Mouse (Mus musculus) layer of hippocampus, postnatal 25 days (tissue): ENCODE results near the gene Chmp6. TPM values are rescaled to one million over a fixed set of nuclear protein-coding genes. Genes with fewer than 3 reads are reported as not detected.

Experiments
- DNase-seq, 2 experiments: peaks; one replicate each; pipeline ENCODE4 v3.0.0; 2022; ENCODE audit warnings: mixed read lengths in 2 of 2, low spot score in 1 of 2; ENCODE audit errors: extremely low spot score in 1 of 2
- total RNA-seq, 2 experiments: library from RNA; stranded (reverse); gene quantifications; 2 replicates each; pipeline ENCODE4 v1.2.3; 2021

The Chmp6 gene
- total RNA-seq, 2 experiments from 2014 or later = 38.0 to 39.7 TPM

DNA sequence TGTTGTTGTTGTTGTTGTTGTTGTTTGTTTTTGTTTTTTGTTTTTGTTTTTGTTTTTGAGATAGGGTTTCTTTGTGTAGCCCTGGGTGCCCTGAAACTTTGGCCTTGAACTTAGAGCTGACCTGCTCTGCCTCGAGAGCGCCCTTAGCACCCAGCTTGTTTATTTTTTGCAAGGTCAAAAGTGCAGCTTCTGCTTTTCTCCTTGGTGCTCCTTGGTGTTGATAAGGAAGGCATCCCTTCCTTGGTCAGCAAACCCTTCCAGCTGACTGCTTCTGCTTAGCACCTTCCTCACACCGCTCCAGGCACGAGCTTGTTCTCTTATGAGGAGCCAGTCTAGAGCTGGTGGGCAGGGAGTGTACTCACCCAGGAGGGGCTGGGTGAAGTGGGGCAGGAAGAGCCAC is 41.0 kb downstream of the Chmp6 start:
- no peak for DNase-seq

DNA sequence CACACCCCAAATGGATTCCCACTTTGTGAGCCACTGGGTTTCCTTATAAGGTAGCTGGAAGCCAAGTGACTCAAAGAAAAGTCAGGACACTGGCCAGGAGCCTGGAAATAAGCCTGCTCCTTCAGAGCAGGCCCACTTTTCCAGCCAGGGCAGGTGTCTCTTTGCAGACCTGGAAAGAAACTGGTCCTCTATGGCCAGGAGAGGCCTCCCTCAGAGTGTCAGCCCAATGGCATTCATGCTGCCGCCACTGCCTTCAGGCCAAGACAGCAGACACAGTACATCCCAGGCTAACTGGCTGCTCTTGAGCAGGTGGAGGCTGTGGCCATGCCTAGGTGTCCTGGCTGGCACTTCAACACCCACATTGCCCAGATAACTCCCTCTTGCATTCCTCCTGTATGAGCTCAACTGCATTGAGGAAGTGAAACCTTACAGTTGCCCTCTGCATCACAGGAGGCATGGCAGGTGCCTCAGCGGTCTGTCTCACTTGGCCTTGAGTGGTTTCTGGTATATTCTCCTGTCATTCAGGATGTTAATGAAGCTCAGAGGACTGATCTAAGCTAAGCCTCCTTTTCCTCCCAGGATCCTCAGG is 41.6 kb downstream of the Chmp6 start:
- no peak for DNase-seq

DNA sequence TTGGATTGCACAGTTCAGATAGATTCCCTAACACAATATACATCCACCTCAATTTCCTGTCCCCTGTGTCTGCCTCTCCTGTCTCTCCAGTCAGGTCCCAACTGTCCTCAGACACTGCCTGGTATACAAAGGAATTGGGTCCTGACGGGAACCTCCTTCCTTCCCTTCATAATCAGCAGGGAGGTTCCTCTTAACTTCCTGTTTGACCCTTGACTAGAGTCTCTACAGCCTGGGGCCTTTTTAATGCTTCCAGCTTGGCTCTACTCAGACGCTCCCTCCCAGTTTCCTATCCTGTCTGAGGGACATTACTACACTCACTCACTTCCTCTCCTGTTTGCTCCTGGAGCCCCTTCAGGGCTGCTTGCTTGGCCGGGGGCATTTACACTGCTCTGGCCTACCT is 42.2 kb downstream of the Chmp6 start:
- no peak for DNase-seq

- no peak for DNase-seq
Measured at GRCm38 (mm10) chr11:119956590-119956989, 43.3 kb downstream of the Chmp6 start.

- no peak for DNase-seq
Measured at GRCm38 (mm10) chr11:119958856-119959255, 45.6 kb downstream of the Chmp6 start.

DNA sequence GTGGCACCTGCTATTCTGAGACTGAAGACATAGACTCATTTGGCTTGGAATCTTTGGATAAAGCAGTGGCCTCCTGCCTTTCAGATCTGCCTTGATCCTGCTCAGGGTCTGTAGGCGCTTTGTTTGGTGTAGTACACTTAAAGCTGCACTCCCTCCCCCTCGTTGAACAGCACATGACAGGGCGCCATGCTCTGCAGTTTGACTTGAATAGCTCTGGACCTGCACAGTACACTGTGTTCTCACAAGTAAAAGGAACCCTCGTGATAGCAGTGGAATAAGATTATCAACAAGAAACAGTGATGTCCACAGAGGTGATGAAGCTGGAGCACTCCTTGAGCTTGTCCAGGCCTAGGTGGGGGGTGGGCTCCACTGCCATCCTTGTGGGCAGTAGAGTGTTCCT is 46.5 kb downstream of the Chmp6 start:
- no peak for DNase-seq

- no peak for DNase-seq
Measured at GRCm38 (mm10) chr11:119960671-119961070, 47.4 kb downstream of the Chmp6 start.

GRCm38 (mm10) chr11:119961511-119961910 is 48.3 kb downstream of the Chmp6 start:
- no peak for DNase-seq

GRCm38 (mm10) chr11:119965053-119965452 is 51.8 kb downstream of the Chmp6 start:
- no peak for DNase-seq

DNA sequence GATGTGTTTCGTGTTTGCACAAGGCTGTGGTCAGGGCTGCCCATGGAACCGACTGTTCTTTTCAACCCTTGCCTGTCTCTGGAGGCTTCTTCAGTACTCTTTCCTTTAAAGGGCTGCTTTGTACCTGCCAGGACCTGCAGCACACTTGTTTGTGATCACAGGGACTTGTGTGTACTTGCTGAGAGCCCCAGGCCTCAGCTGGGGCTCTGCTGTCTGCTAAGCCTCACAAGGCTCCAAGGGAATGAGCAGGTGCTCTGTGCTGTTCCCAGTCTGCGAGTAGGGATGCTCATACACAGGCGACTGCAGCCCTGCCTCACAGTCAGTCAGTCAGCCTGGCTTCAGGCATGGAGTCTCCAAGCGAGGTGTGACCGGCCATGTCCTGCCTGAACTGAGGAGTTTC is 53.1 kb downstream of the Chmp6 start:
- no peak for DNase-seq

DNA sequence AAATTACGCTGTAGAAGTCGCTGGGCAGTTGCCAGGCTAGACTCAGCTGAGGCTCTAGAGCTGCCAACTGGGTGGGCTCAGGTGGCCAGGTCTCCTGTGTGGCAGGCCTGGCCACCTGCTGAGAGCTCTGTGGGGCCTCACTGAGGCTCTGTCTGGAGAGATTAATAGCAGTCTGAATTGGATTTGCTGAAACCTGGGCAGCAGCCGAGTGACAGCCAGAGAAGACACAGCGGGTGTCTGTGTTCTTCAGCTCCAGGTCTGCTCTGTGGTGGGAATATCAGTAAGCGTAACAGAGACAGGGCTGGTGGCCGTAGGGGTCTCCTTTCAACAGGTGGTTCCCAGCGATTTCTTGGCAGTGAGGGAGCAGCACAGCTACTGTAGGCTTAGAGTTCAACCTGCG is 54.2 kb downstream of the Chmp6 start:
- DNase-seq = no peak

DNA sequence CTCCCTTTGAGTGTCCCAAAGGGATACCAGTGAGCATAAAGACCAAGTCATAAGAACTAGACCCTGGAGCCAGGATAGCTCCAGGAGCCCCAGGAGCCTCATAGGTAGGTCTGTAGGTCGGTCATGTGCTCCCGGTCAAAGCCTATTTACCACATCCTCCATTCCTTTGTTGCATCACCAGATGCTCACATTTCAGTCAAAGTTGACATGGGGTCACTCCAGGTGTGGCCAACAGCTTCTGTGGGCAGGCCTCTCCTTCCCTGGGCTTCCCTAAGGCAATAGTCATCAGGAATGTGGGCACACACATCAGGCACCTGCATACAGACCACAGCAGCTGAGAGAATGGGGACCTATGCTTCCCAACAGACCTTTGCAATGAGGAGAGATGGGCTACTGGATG is 54.7 kb downstream of the Chmp6 start:
- no peak for DNase-seq

Other genes starting within 250 kb of the Chmp6 start
- 100 to 1,000 TPM; 226 to 231 TPM for gene Baiap2, start 29.3 kb downstream of the Chmp6 start, total RNA-seq
- gene Aatk, start 133.7 kb downstream of the Chmp6 start, total RNA-seq = 100 to 1,000 TPM; 221 to 225 TPM
- gene Cep131, start 173.4 kb downstream of the Chmp6 start, total RNA-seq = 10 to 100 TPM; 31.7 to 37.2 TPM
- 10 to 100 TPM; 15.8 to 17.6 TPM for gene Tepsin, start 185.3 kb downstream of the Chmp6 start, total RNA-seq
- gene Ndufaf8, start 185.5 kb downstream of the Chmp6 start, total RNA-seq = 10 to 100 TPM; 36.0 to 45.9 TPM
- gene Slc38a10, start 237.9 kb downstream of the Chmp6 start, total RNA-seq = 10 to 100 TPM; 85.3 to 88.5 TPM